Mouse (Mus musculus) MEL (cell line): Measurements from ENCODE around the gene Ppm1m. TPM values are rescaled to one million over a fixed set of nuclear protein-coding genes. Genes with fewer than 3 reads are reported as not detected.
"Not testable (repeated sequence)": the region's sequence is repeated elsewhere in the genome, so short reads cannot be mapped to it uniquely, and the experiment has no call there.

ENCODE experiments used
- DNase-seq: peaks from one replicate; pipeline ENCODE4 v3.0.0; 2011; ENCODE audit warnings: low read depth, low spot score
- H3K27ac ChIP-seq: 2 replicates; pipeline ENCODE4 v1.5.1; 2012; ENCODE audit warnings: low read depth, mild to moderate bottlenecking, control low read depth, low read length, moderate library complexity; ENCODE audit not compliant: control insufficient read depth
- H3K27me3 ChIP-seq, 2 experiments: fragments of 150-350 bp in 1 of 2; sonication (generic) in 1 of 2; 2 replicates each; pipeline ENCODE4 v1.6.1; 2012; ENCODE audit warnings: low read length in 2 of 2, mild to moderate bottlenecking in 2 of 2, improper control_type of control experiment in 1 of 2, moderate library complexity in 1 of 2; ENCODE audit not compliant: insufficient read depth in 2 of 2, control insufficient read depth in 1 of 2
- H3K36me3 ChIP-seq, 2 experiments: 2 replicates each; pipeline ENCODE4 v1.6.1; 2012 to 2014; ENCODE audit warnings: low read length in 2 of 2, improper control_type of control experiment in 1 of 2, inconsistent platforms in 1 of 2, mild to moderate bottlenecking in 1 of 2; ENCODE audit not compliant: insufficient read depth in 2 of 2, control insufficient read depth in 1 of 2
- H3K4me1 ChIP-seq, 2 experiments: fragments of 150-350 bp in 1 of 2; sonication (generic) in 1 of 2; 2 replicates each; pipeline ENCODE4 v1.6.1; 2012; ENCODE audit warnings: low read length in 2 of 2, improper control_type of control experiment in 1 of 2, mild to moderate bottlenecking in 1 of 2; ENCODE audit not compliant: insufficient read depth in 2 of 2, control insufficient read depth in 1 of 2
- H3K4me3 ChIP-seq, 2 experiments: fragments of 150-350 bp in 1 of 2; sonication (generic) in 1 of 2; 2 replicates each; pipeline ENCODE4 v1.5.1; 2012; ENCODE audit warnings: low read depth in 2 of 2, low read length in 2 of 2, mild to moderate bottlenecking in 2 of 2, moderate library complexity in 2 of 2, control low read depth in 1 of 2, improper control_type of control experiment in 1 of 2; ENCODE audit not compliant: control insufficient read depth in 1 of 2, insufficient read depth in 1 of 2
- H3K79me2 ChIP-seq: 2 replicates; pipeline ENCODE4 v1.6.1; 2012; ENCODE audit warnings: mild to moderate bottlenecking, low read length, moderate library complexity; ENCODE audit not compliant: control insufficient read depth, poor library complexity, insufficient read depth
- H3K9ac ChIP-seq: 2 replicates; pipeline ENCODE4 v1.6.1; 2012; ENCODE audit warnings: low read depth, mild to moderate bottlenecking, control low read depth, low read length, moderate library complexity; ENCODE audit not compliant: control insufficient read depth, poor library complexity, severe bottlenecking
- H3K9me3 ChIP-seq: fragments of 150-350 bp; sonication (generic); replicated peaks from 2 replicates; pipeline ENCODE4 v1.6.1; 2012; ENCODE audit warnings: mild to moderate bottlenecking, low read length, improper control_type of control experiment, moderate library complexity; ENCODE audit not compliant: insufficient read depth
- ETS1 ChIP-seq: IDR thresholded peaks from 2 replicates; pipeline ENCODE4 v1.6.1; 2012; ENCODE audit warnings: low read depth, mild to moderate bottlenecking, inconsistent platforms, low read length, improper control_type of control experiment, moderate library complexity
- GATA1 ChIP-seq: IDR thresholded peaks from 2 replicates; pipeline ENCODE4 v1.6.1; 2011; ENCODE audit warnings: low read depth, low read length, improper control_type of control experiment
- JUND ChIP-seq: IDR thresholded peaks from 2 replicates; pipeline ENCODE4 v1.6.1; 2011; ENCODE audit warnings: low read depth, mild to moderate bottlenecking, improper control_type of control experiment, low read length
- MXI1 ChIP-seq: IDR thresholded peaks from 2 replicates; pipeline ENCODE4 v1.6.1; 2011; ENCODE audit warnings: mild to moderate bottlenecking, low read depth, low read length, improper control_type of control experiment
- TAL1 ChIP-seq: IDR thresholded peaks from 2 replicates; pipeline ENCODE4 v1.6.1; 2012; ENCODE audit warnings: mild to moderate bottlenecking, inconsistent platforms, low read length, moderate library complexity, mixed read lengths
- TBP ChIP-seq: IDR thresholded peaks from 2 replicates; pipeline ENCODE4 v1.8.0; 2011; ENCODE audit warnings: low read depth, low read length, improper control_type of control experiment
- USF2 ChIP-seq, 2 experiments: IDR thresholded peaks; 2 replicates each; pipeline ENCODE4 v1.6.1; 2011 to 2012; ENCODE audit warnings: improper control_type of control experiment in 2 of 2, low read length in 2 of 2, borderline replicate concordance in 1 of 2, inconsistent platforms in 1 of 2, low read depth in 1 of 2, mild to moderate bottlenecking in 1 of 2; ENCODE audit not compliant: insufficient read depth in 1 of 2
- ZC3H11A ChIP-seq: IDR thresholded peaks from 2 replicates; pipeline ENCODE4 v1.6.1; 2012; ENCODE audit warnings: low read depth, mild to moderate bottlenecking, inconsistent platforms, low read length, improper control_type of control experiment
- ZNF384 ChIP-seq: IDR thresholded peaks from 2 replicates; pipeline ENCODE4 v1.6.1; 2012; ENCODE audit warnings: low read depth, mild to moderate bottlenecking, inconsistent platforms, low read length, improper control_type of control experiment
- polyA plus RNA-seq, 2 experiments: library from polyadenylated mRNA; stranded (reverse) in 1 of 2; unstranded in 1 of 2; fragments of >175 nt in 1 of 2; fragments of >200 nt in 1 of 2; gene quantifications; 2 replicates each; pipeline versions ENCODE4 v1.2.1 to v1.2.4; 2012; ENCODE audit warnings: low replicate concordance in 2 of 2, low read depth in 1 of 2; ENCODE audit not compliant: insufficient read length in 2 of 2, insufficient read depth in 1 of 2, missing spikeins in 1 of 2
- total RNA-seq: library from RNA; depleted of rRNA; stranded (reverse); fragments of 300-350 nt; gene quantifications from 2 replicates; pipeline ENCODE4 v1.2.3, GENCODE M21; 2012

The Ppm1m gene
- total and polyA plus RNA-seq, 3 experiments: 34.2 to 47.2 TPM; not detected in 1

DNA sequence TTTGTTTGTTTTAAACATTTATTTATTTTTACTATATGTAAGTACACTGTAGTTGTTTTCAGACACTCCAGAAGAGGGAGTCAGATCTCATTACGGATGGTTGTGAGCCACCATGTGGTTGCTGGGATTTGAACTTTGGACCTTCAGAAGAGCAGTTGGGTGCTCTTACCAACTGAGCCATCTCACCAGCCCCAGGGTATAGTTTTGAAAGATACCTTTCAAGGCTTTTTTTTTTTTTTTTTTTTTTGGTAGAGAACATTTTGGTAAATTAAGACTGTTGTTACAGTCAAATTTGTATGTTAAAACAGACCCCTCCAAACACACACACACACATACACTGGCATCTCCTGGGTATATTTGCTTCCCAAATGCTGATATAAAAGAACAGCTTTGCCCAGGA, 30.5 kb downstream of the Ppm1m start:
- peaks cover 30% of the 10 kb centered on the region for H3K79me2 ChIP-seq
- TF ChIP-seq TBP: peak; percentile 86
- DNase-seq, H3K9me3 ChIP-seq, H3K27ac ChIP-seq, H3K4me3 ChIP-seq, H3K9ac ChIP-seq, H3K27me3 ChIP-seq: not testable (repeated sequence)
- H3K4me1 ChIP-seq: peaks cover 12 to 22% of the 10 kb centered on the region in 2 experiments
- H3K36me3 ChIP-seq: peaks cover 2 to 17% of the 10 kb centered on the region in 2 experiments; a peak in 3 of 4 replicates

GRCm38 (mm10) chr9:106167703-106168102, 31.8 kb downstream of the Ppm1m start:
- Histone ChIP-seq H3K36me3 (peaks cover 0 to 5% of the 10 kb centered on the region in 2 experiments; a peak in 3 of 4 replicates), H3K4me1 (peaks cover 6 to 12% of the 10 kb centered on the region in 2 experiments), H3K9ac (no peak overlapping the region), H3K79me2 (peaks cover 18% of the 10 kb centered on the region), H3K4me3 (no peak overlapping the region), H3K27ac (no peak overlapping the region), H3K9me3 (no peaks in the 10 kb centered on the region), H3K27me3 (no peaks in the 10 kb centered on the region)
- DNase-seq: no peak
- TF ChIP-seq TAL1: no peak
- TF ChIP-seq GATA1: no peak
- TF ChIP-seq ZC3H11A: no peak
- no peak for TF ChIP-seq JUND
- no peak for TF ChIP-seq ZNF384
- TF ChIP-seq MXI1: no peak

GRCm38 (mm10) chr9:106167241-106167640, 32.3 kb downstream of the Ppm1m start:
- Histone ChIP-seq H3K27ac (no peak overlapping the region), H3K4me3 (no peak overlapping the region), H3K79me2 (peaks cover 15% of the 10 kb centered on the region), H3K27me3 (no peaks in the 10 kb centered on the region), H3K4me1 (peaks cover 4 to 12% of the 10 kb centered on the region in 2 experiments), H3K9ac (no peak overlapping the region), H3K36me3 (peaks cover 0 to 5% of the 10 kb centered on the region in 2 experiments; a peak in 2 of 4 replicates), H3K9me3 (no peaks in the 10 kb centered on the region)
- no peak for DNase-seq
- TF ChIP-seq ETS1 (no peak), USF2 (IDR thresholded peaks at IDR 0.05; ENCODE audit: borderline replicate concordance in 1 of 2, insufficient read depth in 1 of 2, low read depth in 1 of 2, low read length in 2 of 2) (no peak), TBP (no peak), ZNF384 (no peak)
